Mouse (Mus musculus) hindbrain, embryonic 16.5 days (tissue): Measurements from ENCODE around the gene Zbtb49. TPM values are rescaled to one million over a fixed set of nuclear protein-coding genes. Genes with fewer than 3 reads are reported as not detected.

ENCODE experiments used
- ATAC-seq: fragments of 200-750 bp; cut with Nextera tagmentation; 2 replicates; pipeline ENCODE4 v1.8.0; 2017; ENCODE audit warnings: moderate TSS enrichment, moderate library complexity
- H3K27ac ChIP-seq: fragments of 300-500 bp; sonication (generic); 2 replicates; pipeline ENCODE4 v1.5.1; 2014; ENCODE audit warnings: low read depth, mild to moderate bottlenecking, control low read depth, low read length, moderate library complexity
- H3K27me3 ChIP-seq: fragments of 300-500 bp; sonication (generic); replicated peaks from 2 replicates; pipeline ENCODE4 v1.6.1; 2014; ENCODE audit warnings: low read length; ENCODE audit not compliant: control insufficient read depth, insufficient read depth
- H3K36me3 ChIP-seq: fragments of 300-500 bp; sonication (generic); 2 replicates; pipeline ENCODE4 v1.6.1; 2014; ENCODE audit warnings: mild to moderate bottlenecking, low read length, moderate library complexity, mixed read lengths; ENCODE audit not compliant: control insufficient read depth, insufficient read depth
- H3K4me1 ChIP-seq: fragments of 300-500 bp; sonication (generic); 2 replicates; pipeline ENCODE4 v1.6.1; 2014; ENCODE audit warnings: low read depth, low read length; ENCODE audit not compliant: control insufficient read depth, insufficient read depth
- H3K4me2 ChIP-seq: fragments of 300-500 bp; sonication (generic); 2 replicates; pipeline ENCODE4 v1.6.1; 2014; ENCODE audit warnings: mild to moderate bottlenecking, low read length, control low read depth, moderate library complexity
- H3K4me3 ChIP-seq: fragments of 300-500 bp; sonication (generic); 2 replicates; pipeline ENCODE4 v1.5.1; 2014; ENCODE audit warnings: mild to moderate bottlenecking, low read length, control low read depth, moderate library complexity
- H3K9ac ChIP-seq: fragments of 300-500 bp; sonication (generic); 2 replicates; pipeline ENCODE4 v1.6.1; 2014; ENCODE audit warnings: low read depth, mild to moderate bottlenecking, control low read depth, low read length, moderate library complexity
- H3K9me3 ChIP-seq: fragments of 300-500 bp; sonication (generic); 2 replicates; pipeline ENCODE4 v1.6.1; 2014; ENCODE audit warnings: mild to moderate bottlenecking, low read length, moderate library complexity; ENCODE audit not compliant: control insufficient read depth
- WGBS: fragments of 180-500 bp; shearing (Covaris S2); extraction: QIAGEN DNeasy Blood & Tissue Kit; methylation state at CpG from one replicate; pipeline ENCODE4 v1.1.7; 2014; 5-methylcytosine and 5-hydroxymethylcytosine counted together
- polyA plus RNA-seq: library from polyadenylated mRNA; unstranded; fragments of >200 nt; fragmentation: Nextera tagmentation; extraction: Ambion mirVana; gene quantifications from 2 replicates; pipeline ENCODE4 v1.2.1, GENCODE M21; 2015

Zbtb49 gene
- 16.9 and 17.9 TPM in 2 replicates for polyA plus RNA-seq

GRCm38 (mm10) chr5:38220328-38220912, at the start of gene Zbtb49, which contains the start of gene Lyar:
Gene Zbtb49, minus strand, starts transcription at chr5:38220457.
Gene Lyar, plus strand, starts transcription at chr5:38220470.
- Histone ChIP-seq H3K4me2 (peak within 1 kb of the TSS; percentile 88), H3K4me1 (peaks cover 21% of the 10 kb centered on the region)
- WGBS = under 1% methylated on average over 50 of the region's 55 CpGs

GRCm38 (mm10) chr5:38260107-38260682, 39.9 kb upstream of the Zbtb49 start, which contains the start of gene Tmem128:
Gene Tmem128, plus strand, starts transcription at chr5:38260185.
- ATAC-seq = peak; percentile 86

More at GRCm38 (mm10) chr5:38220328-38220912, at the start of gene Zbtb49, which contains the start of gene Lyar:
- Histone ChIP-seq H3K27me3 (no peaks in the 10 kb centered on the region), H3K9me3 (no peaks in the 10 kb centered on the region), H3K27ac (peak within 1 kb of the TSS; percentile 85), H3K9ac (peak within 1 kb of the TSS; percentile 90), H3K4me3 (peak within 1 kb of the TSS; percentile 84), H3K36me3 (no peaks in the 10 kb centered on the region)
- peak; percentile 92 for ATAC-seq

DNA sequence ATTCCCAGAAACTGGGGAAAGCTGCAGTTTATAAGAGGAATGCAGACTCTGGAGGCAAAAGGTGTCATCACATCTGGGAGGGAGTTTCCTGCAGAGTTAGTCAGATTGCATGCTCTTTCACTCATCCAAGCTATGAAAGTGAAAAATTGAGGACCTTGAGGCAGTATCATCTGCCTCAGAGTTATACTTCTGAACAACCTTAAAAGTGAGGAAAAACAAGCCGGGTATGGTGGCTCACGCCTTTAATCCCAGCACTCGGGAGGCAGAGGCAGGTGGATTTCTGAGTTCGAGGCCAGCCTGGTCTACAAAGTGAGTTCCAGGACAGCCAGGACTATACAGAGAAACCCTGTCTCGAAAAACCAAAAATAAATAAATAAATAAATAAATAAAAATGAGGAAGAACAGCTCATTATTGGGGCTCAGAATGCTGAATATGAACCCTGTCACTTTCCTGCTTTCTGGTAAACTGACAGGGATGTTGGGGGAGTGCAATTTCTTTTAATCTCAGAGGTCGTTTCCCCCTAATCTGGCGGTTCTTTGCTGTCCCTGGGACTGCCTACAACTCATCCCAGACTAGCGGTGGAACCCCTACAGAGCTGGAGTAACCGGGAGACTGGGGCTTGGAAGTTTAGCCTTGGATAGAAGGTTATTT, 39.3 kb upstream of the Zbtb49 start:
- WGBS = 46% methylated on average over 9 of the region's 9 CpGs
- ATAC-seq = no peak

More at GRCm38 (mm10) chr5:38260107-38260682, 39.9 kb upstream of the Zbtb49 start, which contains the start of gene Tmem128:
- peaks cover 16% of the 10 kb centered on the region for H3K36me3 ChIP-seq
- H3K9ac ChIP-seq = peak within 1 kb of the TSS; percentile 81
- H3K27ac ChIP-seq = peak within 1 kb of the TSS; percentile 77
- H3K4me2 ChIP-seq = peak within 1 kb of the TSS; percentile 77
- H3K9me3 ChIP-seq = no peaks in the 10 kb centered on the region
- peaks cover 6% of the 10 kb centered on the region for H3K4me1 ChIP-seq
- no peaks in the 10 kb centered on the region; the same call in 1 of the 2 replicates for H3K27me3 ChIP-seq
- H3K4me3 ChIP-seq = peak within 1 kb of the TSS; percentile 71
- WGBS = under 1% methylated on average over 40 of the region's 40 CpGs

DNA sequence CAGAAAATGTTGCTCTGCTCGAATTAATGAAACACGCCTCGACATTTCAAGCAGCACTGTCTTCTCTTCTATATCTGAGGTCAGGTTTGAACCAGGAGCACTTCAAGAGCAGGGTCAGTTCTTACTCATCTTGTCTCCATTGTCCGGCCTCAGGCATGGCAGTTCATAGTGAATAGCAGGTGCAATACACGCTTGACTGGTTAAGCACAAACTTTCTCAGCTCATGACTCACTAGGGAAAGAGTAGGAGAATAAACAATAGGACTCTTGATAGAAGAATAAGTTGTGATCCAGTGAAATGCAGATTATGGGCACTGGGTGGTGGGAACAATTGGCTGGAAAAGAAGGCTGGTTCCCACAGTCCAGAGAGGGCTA, 38.5 kb upstream of the Zbtb49 start:
- ATAC-seq = no peak
- peaks cover 11% of the 10 kb centered on the region; the same call in 1 of the 2 replicates for H3K36me3 ChIP-seq
- H3K9ac ChIP-seq = no peak overlapping the region
- WGBS = 76% methylated on average over 5 of the region's 5 CpGs
- peaks cover 6% of the 10 kb centered on the region for H3K4me1 ChIP-seq
- no peak overlapping the region for H3K4me3 ChIP-seq
- H3K9me3 ChIP-seq = no peaks in the 10 kb centered on the region
- H3K4me2 ChIP-seq = no peak overlapping the region
- no peak overlapping the region for H3K27ac ChIP-seq
- H3K27me3 ChIP-seq = no peaks in the 10 kb centered on the region; the same call in 1 of the 2 replicates

More for the DNA sequence above, 39.3 kb upstream of the Zbtb49 start:
- Histone ChIP-seq H3K27me3 (no peaks in the 10 kb centered on the region; the same call in 1 of the 2 replicates), H3K4me2 (peak overlapping the region; percentile 77), H3K4me3 (peak overlapping the region; percentile 71), H3K9me3 (no peaks in the 10 kb centered on the region), H3K9ac (peak overlapping the region; percentile 81), H3K27ac (peak overlapping the region; percentile 77), H3K4me1 (peaks cover 6% of the 10 kb centered on the region), H3K36me3 (peaks cover 11% of the 10 kb centered on the region)

- no peak overlapping the region for H3K27ac ChIP-seq
- no peaks in the 10 kb centered on the region for H3K9me3 ChIP-seq
- no peak for ATAC-seq
- H3K4me2 ChIP-seq = no peak overlapping the region
- 81% methylated on average over 8 of the region's 8 CpGs for WGBS
- no peak overlapping the region for H3K9ac ChIP-seq
- no peaks in the 10 kb centered on the region; the same call in 1 of the 2 replicates for H3K27me3 ChIP-seq
- peaks cover 5% of the 10 kb centered on the region; the same call in 1 of the 2 replicates for H3K36me3 ChIP-seq
- H3K4me1 ChIP-seq = peaks cover 6% of the 10 kb centered on the region
- H3K4me3 ChIP-seq = no peak overlapping the region
Observed at GRCm38 (mm10) chr5:38258034-38258772, 37.9 kb upstream of the Zbtb49 start.

DNA sequence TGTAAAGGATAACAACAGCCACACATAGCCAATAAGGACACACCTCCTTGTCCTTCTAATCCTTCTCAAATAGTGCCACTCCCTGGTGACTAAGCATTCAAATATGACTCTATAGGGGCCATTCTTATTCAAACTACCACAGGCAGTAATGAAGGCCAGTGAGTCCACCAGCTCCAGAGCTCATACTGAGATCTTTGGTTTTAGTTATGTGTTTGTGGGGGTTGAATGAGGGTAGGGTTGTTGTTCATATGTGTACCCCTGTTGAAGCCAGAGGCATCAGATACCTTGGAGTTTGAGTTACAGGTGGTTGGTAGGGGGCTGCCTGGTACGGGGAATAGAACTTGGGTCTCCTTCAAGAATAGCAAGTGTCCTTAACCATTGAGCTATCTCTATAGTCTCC, 36.3 kb upstream of the Zbtb49 start:
- ATAC-seq = no peak

GRCm38 (mm10) chr5:38255644-38256043, 35.4 kb upstream of the Zbtb49 start:
- no peak overlapping the region for H3K9ac ChIP-seq
- 79% methylated on average over 3 of the region's 3 CpGs for WGBS
- no peak for ATAC-seq

More for the DNA sequence above, 36.3 kb upstream of the Zbtb49 start:
- H3K4me1 ChIP-seq = peaks cover 6% of the 10 kb centered on the region
- H3K4me2 ChIP-seq = no peak overlapping the region
- no peak overlapping the region for H3K9ac ChIP-seq
- no peak overlapping the region for H3K27ac ChIP-seq
- no peak overlapping the region for H3K4me3 ChIP-seq
- no peaks in the 10 kb centered on the region; the same call in 1 of the 2 replicates for H3K27me3 ChIP-seq
- WGBS = 85% methylated on average over 1 of the region's 1 CpGs
- no peaks in the 10 kb centered on the region for H3K36me3 ChIP-seq
- H3K9me3 ChIP-seq = no peaks in the 10 kb centered on the region

GRCm38 (mm10) chr5:38255195-38255594, 34.9 kb upstream of the Zbtb49 start:
- Histone ChIP-seq H3K9me3 (no peaks in the 10 kb centered on the region), H3K4me3 (no peak overlapping the region), H3K36me3 (no peaks in the 10 kb centered on the region), H3K4me2 (no peak overlapping the region), H3K27me3 (no peaks in the 10 kb centered on the region; the same call in 1 of the 2 replicates), H3K4me1 (no peaks in the 10 kb centered on the region; the same call in 1 of the 2 replicates), H3K27ac (no peak overlapping the region), H3K9ac (no peak overlapping the region)
- ATAC-seq = no peak
- WGBS = 39% methylated on average over 4 of the region's 4 CpGs

More at GRCm38 (mm10) chr5:38255644-38256043, 35.4 kb upstream of the Zbtb49 start:
- no peak overlapping the region for H3K4me2 ChIP-seq
- H3K27me3 ChIP-seq = no peaks in the 10 kb centered on the region; the same call in 1 of the 2 replicates
- H3K9me3 ChIP-seq = no peaks in the 10 kb centered on the region
- H3K36me3 ChIP-seq = no peaks in the 10 kb centered on the region
- no peak overlapping the region for H3K4me3 ChIP-seq
- H3K27ac ChIP-seq = no peak overlapping the region
- H3K4me1 ChIP-seq = no peaks in the 10 kb centered on the region; the same call in 1 of the 2 replicates
